Mouse (Mus musculus) kidney, postnatal 0 days (tissue): ENCODE measurements around the gene Mllt1. TPM values are rescaled to one million over a fixed set of nuclear protein-coding genes. Genes with fewer than 3 reads are reported as not detected.

Source experiments
- ATAC-seq: fragments of 200-750 bp; cut with Nextera tagmentation; replicated peaks from 2 replicates; pipeline ENCODE4 v1.8.0; 2017; ENCODE audit warnings: low read depth, moderate number of reproducible peaks, moderate TSS enrichment, moderate library complexity; ENCODE audit not compliant: low FRiP score
- DNase-seq: peaks from one replicate; pipeline ENCODE4 v3.0.0-alpha.2; 2016; ENCODE audit warnings: low spot score
- H3K27ac ChIP-seq: fragments of 300-500 bp; sonication (generic); 2 replicates; pipeline ENCODE4 v1.5.1; 2014; ENCODE audit warnings: mild to moderate bottlenecking
- H3K27me3 ChIP-seq: fragments of 300-500 bp; sonication (generic); 2 replicates; pipeline ENCODE4 v1.6.1; 2014; ENCODE audit warnings: low read length, mixed read lengths; ENCODE audit not compliant: insufficient read depth
- H3K36me3 ChIP-seq: fragments of 300-500 bp; sonication (generic); 2 replicates; pipeline ENCODE4 v1.6.1; 2014; ENCODE audit warnings: low read length, mixed read lengths; ENCODE audit not compliant: insufficient read depth
- H3K4me1 ChIP-seq: fragments of 300-500 bp; sonication (generic); replicated peaks from 2 replicates; pipeline ENCODE4 v1.6.1; 2014; ENCODE audit warnings: antibody characterized with exemption, low read length, mixed read lengths; ENCODE audit not compliant: insufficient read depth
- H3K4me2 ChIP-seq: fragments of 300-500 bp; sonication (generic); 2 replicates; pipeline ENCODE4 v1.6.1; 2014; ENCODE audit warnings: mild to moderate bottlenecking, low read length, moderate library complexity, mixed read lengths
- H3K4me3 ChIP-seq: fragments of 300-500 bp; sonication (generic); replicated peaks from 2 replicates; pipeline ENCODE4 v1.5.1; 2014; ENCODE audit warnings: low read depth, low read length
- H3K9ac ChIP-seq: fragments of 300-500 bp; sonication (generic); 2 replicates; pipeline ENCODE4 v1.6.1; 2014; ENCODE audit warnings: low read depth, low read length
- H3K9me3 ChIP-seq: fragments of 300-500 bp; sonication (generic); replicated peaks from 2 replicates; pipeline ENCODE4 v1.6.1; 2016; ENCODE audit warnings: low read length, inconsistent platforms, mixed read lengths
- CTCF ChIP-seq: IDR thresholded peaks from 2 replicates; pipeline ENCODE4 v1.5.1; 2016; ENCODE audit warnings: antibody characterized with exemption, low read depth, mild to moderate bottlenecking, moderate library complexity
- WGBS: fragments of 180-500 bp; shearing (Covaris S2); extraction: QIAGEN DNeasy Blood & Tissue Kit; methylation state at CpG from one replicate; pipeline ENCODE4 v1.1.7; 2014; 5-methylcytosine and 5-hydroxymethylcytosine counted together
- polyA plus RNA-seq: library from polyadenylated mRNA; unstranded; fragments of >200 nt; fragmentation: Nextera tagmentation; extraction: Ambion mirVana; gene quantifications from 2 replicates; pipeline ENCODE4 v1.2.1, GENCODE M21; 2015

The Mllt1 gene
- 27.4 and 29.1 TPM in 2 replicates for polyA plus RNA-seq

- H3K36me3 ChIP-seq = no peaks in the 10 kb centered on the region
- H3K27ac ChIP-seq = peak within 1 kb of the TSS; percentile 74
- peak within 1 kb of the TSS; percentile 73 for H3K4me2 ChIP-seq
- DNase-seq (peak; percentile 97), ATAC-seq (peak; percentile 98)
- H3K4me3 ChIP-seq = peak within 1 kb of the TSS; percentile 78
- no peaks in the 10 kb centered on the region for H3K27me3 ChIP-seq
- peaks cover 16% of the 10 kb centered on the region for H3K4me1 ChIP-seq
- TF ChIP-seq CTCF = peak; percentile 66
- H3K9ac ChIP-seq = peak within 1 kb of the TSS; percentile 86
- H3K9me3 ChIP-seq = no peaks in the 10 kb centered on the region
- WGBS = 4% methylated on average over 76 of the region's 76 CpGs
These were observed at the start of gene Mllt1 for GRCm38 (mm10) chr17:56935363-56936131. Mllt1 (minus strand) TSS chr17:56935415.

GRCm38 (mm10) chr17:56984886-56985285 lies 49.7 kb upstream of the Mllt1 start:
- ATAC-seq (no peak), DNase-seq (no peak)
- Histone ChIP-seq H3K4me1 (no peaks in the 10 kb centered on the region), H3K4me2 (no peak overlapping the region), H3K27me3 (no peaks in the 10 kb centered on the region), H3K9me3 (no peaks in the 10 kb centered on the region), H3K27ac (no peak overlapping the region), H3K9ac (no peak overlapping the region), H3K4me3 (no peak overlapping the region), H3K36me3 (no peaks in the 10 kb centered on the region)
- WGBS = 74% methylated on average over 9 of the region's 9 CpGs
- no peak for TF ChIP-seq CTCF

- DNase-seq (no peak), ATAC-seq (no peak)
- H3K4me2 ChIP-seq = no peak within 1 kb of the TSS
These were observed 46.8 kb upstream of the Mllt1 start, which contains the start of gene Acer1 for GRCm38 (mm10) chr17:56982013-56982412. Acer1 (minus strand) TSS chr17:56982126.

GRCm38 (mm10) chr17:56981049-56981448 lies 45.8 kb upstream of the Mllt1 start:
- no peak overlapping the region for H3K27ac ChIP-seq
- no peak overlapping the region for H3K4me2 ChIP-seq
- WGBS = 63% methylated on average over 7 of the region's 7 CpGs
- no peaks in the 10 kb centered on the region for H3K4me1 ChIP-seq
- ATAC-seq (no peak), DNase-seq (no peak)
- TF ChIP-seq CTCF = no peak
- H3K9ac ChIP-seq = no peak overlapping the region
- no peaks in the 10 kb centered on the region for H3K9me3 ChIP-seq
- H3K4me3 ChIP-seq = no peak overlapping the region
- no peaks in the 10 kb centered on the region for H3K36me3 ChIP-seq
- no peaks in the 10 kb centered on the region for H3K27me3 ChIP-seq

More at GRCm38 (mm10) chr17:56982013-56982412, 46.8 kb upstream of the Mllt1 start, which contains the start of gene Acer1:
- WGBS = 88% methylated on average over 5 of the region's 5 CpGs
- TF ChIP-seq CTCF = no peak
- no peak within 1 kb of the TSS for H3K27ac ChIP-seq
- no peaks in the 10 kb centered on the region for H3K4me1 ChIP-seq
- no peaks in the 10 kb centered on the region for H3K36me3 ChIP-seq
- no peak within 1 kb of the TSS for H3K9ac ChIP-seq
- H3K27me3 ChIP-seq = no peaks in the 10 kb centered on the region
- H3K9me3 ChIP-seq = no peaks in the 10 kb centered on the region
- no peak within 1 kb of the TSS for H3K4me3 ChIP-seq

GRCm38 (mm10) chr17:56979524-56979923 lies 44.3 kb upstream of the Mllt1 start:
- no peak for ATAC-seq
- Histone ChIP-seq H3K27ac (no peak overlapping the region), H3K9me3 (no peaks in the 10 kb centered on the region), H3K4me1 (no peaks in the 10 kb centered on the region), H3K4me2 (no peak overlapping the region), H3K9ac (no peak overlapping the region), H3K36me3 (no peaks in the 10 kb centered on the region), H3K4me3 (no peak overlapping the region), H3K27me3 (no peaks in the 10 kb centered on the region)
- 18% methylated on average over 6 of the region's 8 CpGs for WGBS
- no peak for DNase-seq
- TF ChIP-seq CTCF = no peak

DNA sequence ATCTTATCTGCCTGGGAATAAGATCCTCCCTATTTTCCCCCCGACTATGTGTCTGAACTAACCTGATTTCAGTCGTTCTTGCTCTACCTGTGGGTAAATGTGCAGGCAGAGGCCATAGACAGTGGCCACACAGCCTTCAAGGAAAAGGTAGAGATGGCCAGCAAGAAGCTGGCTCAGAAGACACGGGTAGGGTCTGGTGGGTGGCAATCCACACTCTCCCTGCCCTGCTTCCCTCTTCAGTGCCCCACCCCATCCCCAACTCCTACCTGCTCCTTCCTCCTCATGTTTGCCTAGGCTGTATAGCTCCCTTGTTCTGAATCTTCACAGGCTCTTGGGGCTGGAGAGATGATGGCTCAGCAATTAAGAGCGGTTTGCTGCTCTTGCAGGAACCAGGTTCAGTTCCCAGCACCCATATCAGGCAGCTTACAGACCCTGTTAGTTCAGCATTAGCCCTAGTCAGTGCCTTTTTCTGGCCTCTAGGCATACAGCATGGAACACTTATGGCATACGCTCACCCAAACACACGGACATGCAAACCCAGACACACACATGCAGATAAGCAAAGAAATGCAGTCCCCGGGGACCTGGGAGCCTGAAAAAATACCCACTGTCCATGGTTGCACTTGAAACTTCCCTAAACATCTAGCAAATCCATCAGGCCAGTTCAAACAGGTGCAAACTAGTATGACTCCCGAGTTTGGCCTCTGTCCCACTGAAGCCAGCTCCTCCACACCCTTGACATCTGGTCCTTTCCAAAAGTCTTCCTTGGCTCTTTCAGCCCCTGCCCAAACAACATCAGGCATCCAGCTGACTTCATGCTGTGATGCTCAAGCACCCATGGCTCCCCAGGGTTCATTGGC lies 41.5 kb upstream of the Mllt1 start:
- H3K9me3 ChIP-seq = no peaks in the 10 kb centered on the region
- H3K4me3 ChIP-seq = no peak overlapping the region
- no peaks in the 10 kb centered on the region for H3K4me1 ChIP-seq
- WGBS = 70% methylated on average over 8 of the region's 8 CpGs
- no peak overlapping the region for H3K27ac ChIP-seq
- no peaks in the 10 kb centered on the region for H3K36me3 ChIP-seq
- H3K9ac ChIP-seq = no peak overlapping the region
- TF ChIP-seq CTCF = no peak
- no peak for ATAC-seq
- no peak overlapping the region for H3K4me2 ChIP-seq
- no peak for DNase-seq
- H3K27me3 ChIP-seq = no peaks in the 10 kb centered on the region
